Mouse (Mus musculus): ENCODE measurements at regions not wholly inside any gene's neighbourhood (a gene's known extent, or its start where the extent isn't known, plus 50 kb on each side); places are given as distances from the start of the nearest gene placed in this dataset.

- WGBS = 66% methylated on average over 4 of the region's 4 CpGs
These were observed 51.0 kb upstream of the Car12 start for GRCm38 (mm10) chr9:66662443-66662842.

More at GRCm38 (mm10) chr9:66662443-66662842, 51.0 kb upstream of the Car12 start:
- no peak overlapping the region for H3K4me2 ChIP-seq (replicated peaks; ENCODE audit: low read depth)
- no peak overlapping the region for H3K4me3 ChIP-seq (ENCODE audit: low read depth, low read length)
- ATAC-seq = no peak
- H3K36me3 ChIP-seq (ENCODE audit: control insufficient read depth, insufficient read depth) = no peaks in the 10 kb centered on the region
- TF ChIP-seq CTCF (IDR thresholded peaks at IDR 0.05; ENCODE audit: low read depth) = no peak
- no peaks in the 10 kb centered on the region for H3K4me1 ChIP-seq (replicated peaks; ENCODE audit: control insufficient read depth, insufficient read depth, low read length)
- H3K27me3 ChIP-seq (replicated peaks; ENCODE audit: control insufficient read depth, insufficient read depth, low read length) = no peaks in the 10 kb centered on the region
- H3K9me3 ChIP-seq (ENCODE audit: control insufficient read depth) = no peaks in the 10 kb centered on the region
- H3K27ac ChIP-seq (ENCODE audit: low read depth, low read length) = no peak overlapping the region
- no peak overlapping the region for H3K9ac ChIP-seq (ENCODE audit: low read depth, low read length)
